Mouse (Mus musculus) liver, adult 2 months (tissue): Measurements from ENCODE around the gene Gp1ba.

Experiments used
- CTCF ChIP-seq: fragments of 200-500 bp; IDR thresholded peaks from 2 replicates; pipeline ENCODE4 v1.5.1; 2011; ENCODE audit warnings: low read depth, low read length, control low read depth
- POLR2A ChIP-seq: fragments of 200-500 bp; IDR thresholded peaks from 2 replicates; pipeline ENCODE4 v1.6.1; 2011; ENCODE audit warnings: low read length, control low read depth; ENCODE audit not compliant: insufficient read depth; ENCODE audit errors: extremely low read depth

DNA sequence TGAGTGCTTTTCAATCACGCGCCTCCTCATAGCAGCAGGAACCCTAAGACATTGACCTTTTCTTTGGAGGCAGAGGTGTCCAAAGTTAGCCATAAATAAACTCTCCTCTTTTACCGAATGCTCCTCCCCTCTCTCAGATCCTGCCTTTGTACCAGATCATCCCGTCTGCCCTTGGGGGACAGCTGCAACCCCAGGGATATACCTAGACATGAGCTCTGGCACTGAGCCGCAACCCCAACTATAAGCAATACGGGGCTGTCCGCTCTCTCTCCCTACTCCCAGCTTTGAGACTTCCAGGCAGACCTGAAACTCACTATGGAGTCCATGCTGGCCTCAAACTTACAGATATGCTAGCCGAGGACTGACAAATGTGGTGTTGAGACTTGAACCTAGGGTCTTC lies 27.8 kb downstream of the Gp1ba start:
- TF ChIP-seq POLR2A (no peak), CTCF (no peak)
